Mouse (Mus musculus) liver, postnatal 0 days (tissue): Measurements from ENCODE around the gene Camk2g. TPM values are rescaled to one million over a fixed set of nuclear protein-coding genes. Genes with fewer than 3 reads are reported as not detected.

Experiments used
- ATAC-seq: fragments of 200-750 bp; cut with Nextera tagmentation; 2 replicates; pipeline ENCODE4 v1.8.0; 2017; ENCODE audit warnings: mild to moderate bottlenecking, moderate library complexity
- DNase-seq: peaks from one replicate; pipeline ENCODE4 v3.0.0-alpha.2; 2016
- H3K27ac ChIP-seq: fragments of 300-500 bp; sonication (generic); 2 replicates; pipeline ENCODE4 v1.5.1; 2014; ENCODE audit warnings: antibody characterized with exemption, moderate library complexity, mild to moderate bottlenecking, low read depth
- H3K27me3 ChIP-seq: fragments of 300-500 bp; sonication (generic); 2 replicates; pipeline ENCODE4 v1.6.1; 2014; ENCODE audit warnings: low read length, control low read depth, mixed read lengths; ENCODE audit not compliant: insufficient read depth
- H3K36me3 ChIP-seq: fragments of 300-500 bp; sonication (generic); replicated peaks from 2 replicates; pipeline ENCODE4 v1.6.1; 2014; ENCODE audit warnings: mild to moderate bottlenecking, control low read depth, low read length, moderate library complexity, mixed read lengths; ENCODE audit not compliant: insufficient read depth
- H3K4me1 ChIP-seq: fragments of 300-500 bp; sonication (generic); 2 replicates; pipeline ENCODE4 v1.6.1; 2014; ENCODE audit warnings: antibody characterized with exemption, mild to moderate bottlenecking, control low read depth; ENCODE audit not compliant: insufficient read depth
- H3K4me2 ChIP-seq: fragments of 300-500 bp; sonication (generic); 2 replicates; pipeline ENCODE4 v1.6.1; 2014; ENCODE audit warnings: low read depth, mild to moderate bottlenecking, low read length, moderate library complexity, mixed read lengths
- H3K4me3 ChIP-seq: fragments of 300-500 bp; sonication (generic); 2 replicates; pipeline ENCODE4 v1.5.1; 2014; ENCODE audit warnings: low read depth, low read length
- H3K9ac ChIP-seq: fragments of 300-500 bp; sonication (generic); replicated peaks from 2 replicates; pipeline ENCODE4 v1.6.1; 2014; ENCODE audit warnings: mild to moderate bottlenecking, moderate library complexity
- H3K9me3 ChIP-seq: fragments of 300-500 bp; sonication (generic); 2 replicates; pipeline ENCODE4 v1.6.1; 2016; ENCODE audit warnings: mild to moderate bottlenecking, control low read depth, low read length, mixed read lengths
- CTCF ChIP-seq: sonication (generic); IDR thresholded peaks from 2 replicates; pipeline ENCODE4 v1.5.1; 2016; ENCODE audit warnings: antibody characterized with exemption, low read depth
- EP300 ChIP-seq: IDR thresholded peaks from 2 replicates; pipeline ENCODE4 v1.6.1; 2016; ENCODE audit warnings: antibody characterized with exemption, low read depth, mild to moderate bottlenecking
- WGBS: fragments of 180-500 bp; shearing (Covaris S2); extraction: QIAGEN DNeasy Blood & Tissue Kit; methylation state at CpG from one replicate; pipeline ENCODE4 v1.1.7; 2014; ENCODE audit not compliant: insufficient replicate concordance; 5-methylcytosine and 5-hydroxymethylcytosine counted together
- polyA plus RNA-seq: library from polyadenylated mRNA; unstranded; fragments of >200 nt; fragmentation: Nextera tagmentation; extraction: Ambion mirVana; gene quantifications from 2 replicates; pipeline ENCODE4 v1.2.1, GENCODE M21; 2015

Camk2g gene
- polyA plus RNA-seq, 1 experiment from 2014 or later, result 6.6 TPM

DNA sequence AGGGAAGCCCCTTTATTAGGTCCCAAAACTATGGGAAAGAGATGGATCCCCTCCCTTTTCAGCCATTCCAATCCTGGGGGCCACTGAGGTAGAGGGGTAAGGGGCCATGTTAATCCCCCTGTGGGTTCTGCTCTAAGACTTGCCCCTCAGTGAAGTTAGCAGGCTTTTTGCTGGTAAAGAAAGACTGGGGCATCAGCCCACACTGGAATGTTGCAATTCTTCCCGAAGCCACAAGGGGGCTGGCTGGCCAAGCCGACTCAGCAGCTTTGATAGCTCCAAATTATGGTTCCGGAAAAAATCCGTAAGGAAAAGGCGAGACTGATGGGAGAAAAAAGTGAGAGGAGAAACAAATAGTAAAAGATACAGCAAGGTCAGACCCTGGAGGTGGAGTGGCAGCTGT is 69.8 kb downstream of the Camk2g start:
- ATAC-seq, result 0 out of 2 replicates have a peak, but pooled peaks have one; percentile 29
- peak; percentile 69 for DNase-seq
- 33% methylated on average over 5 of the region's 5 CpGs for WGBS
- TF ChIP-seq CTCF (peak; percentile 86), EP300 (no peak)
- H3K27me3 ChIP-seq, result no peaks in the 10 kb centered on the region
- H3K4me3 ChIP-seq, result no peak overlapping the region
- peaks cover 8% of the 10 kb centered on the region for H3K4me1 ChIP-seq
- H3K36me3 ChIP-seq, result peaks cover 92% of the 10 kb centered on the region
- H3K9ac ChIP-seq, result no peak overlapping the region
- H3K27ac ChIP-seq, result no peak overlapping the region
- no peaks in the 10 kb centered on the region for H3K9me3 ChIP-seq
- H3K4me2 ChIP-seq, result no peak overlapping the region

DNA sequence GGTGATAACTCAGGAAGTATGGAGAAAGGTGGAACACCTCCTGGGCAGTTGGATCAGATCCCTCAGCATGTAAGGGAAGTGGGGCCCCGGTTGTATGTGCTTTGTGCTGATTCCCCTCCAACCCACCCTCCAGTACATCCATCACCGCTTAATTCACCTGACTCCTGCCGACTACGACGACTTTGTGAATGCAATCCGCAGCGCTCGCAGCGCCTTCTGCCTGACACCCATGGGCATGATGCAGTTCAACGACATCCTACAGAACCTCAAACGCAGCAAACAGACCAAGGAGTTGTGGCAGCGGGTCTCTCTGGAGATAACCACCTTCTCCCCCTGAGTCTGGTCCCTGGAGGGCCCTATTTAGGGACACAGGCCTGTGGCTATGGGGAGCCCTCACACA is 70.9 kb downstream of the Camk2g start:
- H3K4me3 ChIP-seq, result no peak overlapping the region
- peaks cover 92% of the 10 kb centered on the region for H3K36me3 ChIP-seq
- no peak overlapping the region for H3K9ac ChIP-seq
- DNase-seq, result no peak
- WGBS, result 87% methylated on average over 12 of the region's 12 CpGs
- H3K27me3 ChIP-seq, result no peaks in the 10 kb centered on the region
- no peak overlapping the region for H3K27ac ChIP-seq
- peaks cover 8% of the 10 kb centered on the region for H3K4me1 ChIP-seq
- H3K4me2 ChIP-seq, result no peak overlapping the region
- no peaks in the 10 kb centered on the region for H3K9me3 ChIP-seq
- no peak for ATAC-seq
- TF ChIP-seq CTCF (no peak), EP300 (no peak)

DNA sequence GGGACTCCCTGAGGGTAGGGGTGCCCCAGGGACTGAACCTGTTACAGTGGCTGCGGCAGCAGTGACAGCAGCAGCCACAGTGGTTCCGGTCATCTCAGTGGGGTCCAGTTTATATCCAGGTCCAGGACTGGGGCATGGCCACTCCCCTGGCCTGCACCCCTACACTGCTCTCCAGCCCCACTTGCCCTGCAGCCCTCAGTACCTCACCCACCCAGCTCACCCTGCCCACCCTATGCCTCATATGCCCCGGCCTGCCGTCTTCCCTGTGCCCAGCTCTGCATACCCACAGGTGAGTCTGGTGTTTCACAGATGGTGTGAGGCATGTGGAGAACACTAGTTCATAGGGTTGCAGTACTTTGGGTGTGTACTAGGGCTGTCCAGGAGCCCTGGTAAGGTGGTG is 72.5 kb downstream of the Camk2g start:
- 84% methylated on average over 4 of the region's 4 CpGs for WGBS
- peak; percentile 12; the same call in 1 of the 2 replicates for ATAC-seq
- Histone ChIP-seq H3K9me3 (no peaks in the 10 kb centered on the region), H3K27ac (no peak overlapping the region), H3K4me1 (peaks cover 8% of the 10 kb centered on the region), H3K9ac (no peak overlapping the region), H3K4me3 (no peak overlapping the region), H3K4me2 (no peak overlapping the region), H3K27me3 (no peaks in the 10 kb centered on the region), H3K36me3 (peaks cover 92% of the 10 kb centered on the region)
- DNase-seq, result no peak
- TF ChIP-seq CTCF (no peak), EP300 (no peak)

DNA sequence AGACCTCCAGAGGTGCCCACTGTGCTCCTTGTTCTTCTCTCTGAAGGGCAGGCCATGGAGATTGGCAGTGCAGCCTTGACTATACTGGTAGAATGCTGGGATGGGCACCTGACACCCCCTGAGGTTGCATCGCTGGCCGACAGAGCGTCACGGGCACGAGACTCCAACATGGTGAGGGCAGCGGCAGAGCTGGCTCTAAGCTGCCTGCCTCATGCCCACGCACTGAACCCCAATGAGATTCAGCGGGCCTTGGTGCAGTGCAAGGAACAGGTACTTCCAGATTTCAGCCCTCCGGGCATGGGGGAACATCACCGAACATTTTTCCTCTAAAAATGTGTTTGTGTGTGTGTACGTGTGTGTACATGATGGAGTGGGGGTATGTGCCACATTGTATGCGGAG is 74.1 kb downstream of the Camk2g start:
- WGBS, result 93% methylated on average over 12 of the region's 12 CpGs
- H3K4me2 ChIP-seq, result no peak overlapping the region
- ATAC-seq (no peak), DNase-seq (no peak)
- H3K9ac ChIP-seq, result no peak overlapping the region
- H3K27me3 ChIP-seq, result no peaks in the 10 kb centered on the region
- no peak overlapping the region for H3K4me3 ChIP-seq
- TF ChIP-seq EP300, result no peak
- no peak overlapping the region for H3K27ac ChIP-seq
- no peaks in the 10 kb centered on the region for H3K9me3 ChIP-seq
- H3K36me3 ChIP-seq, result peaks cover 88% of the 10 kb centered on the region
- H3K4me1 ChIP-seq, result no peaks in the 10 kb centered on the region

DNA sequence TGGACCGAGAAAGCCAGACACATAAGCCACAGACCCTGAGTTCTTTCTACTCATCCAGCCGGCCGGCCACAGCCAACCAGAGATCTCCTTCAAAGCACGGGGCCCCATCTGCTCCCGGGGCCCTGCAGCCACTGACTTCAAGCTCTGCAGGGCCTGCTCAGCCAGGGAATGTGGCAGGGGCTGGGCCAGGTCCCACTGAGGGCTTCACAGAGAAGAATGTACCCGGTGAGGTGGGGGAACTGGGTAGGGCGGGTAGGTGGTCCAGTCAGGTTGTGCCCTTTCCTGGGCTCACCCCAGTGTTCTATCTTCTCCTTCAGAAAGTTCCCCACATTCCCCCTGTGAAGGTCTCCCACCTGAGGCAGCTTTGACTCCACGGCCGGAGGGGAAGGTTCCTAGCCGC is 75.4 kb downstream of the Camk2g start:
- H3K27ac ChIP-seq, result no peak overlapping the region
- H3K4me2 ChIP-seq, result no peak overlapping the region
- ATAC-seq (no peak), DNase-seq (no peak)
- peaks cover 89% of the 10 kb centered on the region for H3K36me3 ChIP-seq
- no peak overlapping the region for H3K4me3 ChIP-seq
- H3K27me3 ChIP-seq, result no peaks in the 10 kb centered on the region
- no peak for TF ChIP-seq EP300
- TF ChIP-seq CTCF, result no peak
- WGBS, result 86% methylated on average over 10 of the region's 10 CpGs
- no peaks in the 10 kb centered on the region for H3K9me3 ChIP-seq
- no peak overlapping the region for H3K9ac ChIP-seq
- no peaks in the 10 kb centered on the region for H3K4me1 ChIP-seq

GRCm38 (mm10) chr14:20713832-20714231 is 80.1 kb downstream of the Camk2g start:
- DNase-seq (no peak), ATAC-seq (no peak)
- 66% methylated on average over 11 of the region's 11 CpGs for WGBS
- Histone ChIP-seq H3K4me1 (peaks cover 4% of the 10 kb centered on the region), H3K27ac (no peak overlapping the region), H3K27me3 (no peaks in the 10 kb centered on the region), H3K4me2 (no peak overlapping the region), H3K9ac (no peak overlapping the region), H3K4me3 (no peak overlapping the region), H3K9me3 (no peaks in the 10 kb centered on the region), H3K36me3 (peaks cover 74% of the 10 kb centered on the region)
- TF ChIP-seq EP300 (no peak), CTCF (no peak)

DNA sequence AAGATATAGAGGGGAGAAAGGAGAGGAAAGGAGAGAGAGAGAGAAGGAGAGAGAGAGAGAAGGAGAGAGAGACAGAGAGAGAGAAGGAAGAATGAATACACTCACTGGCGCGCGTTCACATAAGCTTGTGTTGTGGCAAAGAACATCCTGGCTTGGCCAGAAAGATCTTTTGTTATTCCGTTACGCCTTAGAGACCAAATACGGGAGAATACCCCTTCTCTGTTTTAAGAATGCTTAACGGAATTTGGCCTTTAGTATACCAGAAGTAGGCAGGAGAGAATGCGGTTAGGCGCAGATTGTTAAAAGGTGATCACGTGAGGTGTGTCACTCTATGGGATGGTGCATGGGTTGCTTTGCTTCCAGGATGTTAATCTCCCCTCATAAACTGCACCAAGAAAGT is 85.6 kb downstream of the Camk2g start:
- Histone ChIP-seq H3K4me2 (peak overlapping the region; percentile 97), H3K9ac (peak overlapping the region; percentile 98), H3K4me3 (peak overlapping the region; percentile 97), H3K36me3 (peaks cover 27% of the 10 kb centered on the region), H3K9me3 (no peaks in the 10 kb centered on the region), H3K27me3 (no peaks in the 10 kb centered on the region), H3K4me1 (peaks cover 19% of the 10 kb centered on the region), H3K27ac (peak overlapping the region; percentile 94)
- WGBS, result 11% methylated on average over 10 of the region's 10 CpGs
- no peak for DNase-seq
- ATAC-seq, result no peak
- no peak for TF ChIP-seq EP300
- no peak for TF ChIP-seq CTCF
